Mouse (Mus musculus): Measurements from ENCODE around the gene Usp17lc. TPM values are rescaled to one million over a fixed set of nuclear protein-coding genes. Genes with fewer than 3 reads are reported as not detected.
"Not testable (repeated sequence)": the region's sequence is repeated elsewhere in the genome, so short reads cannot be mapped to it uniquely, and the experiment has no call there.

Usp17lc gene
- polyA plus RNA-seq (2016; fragmentation: Nextera tagmentation; extraction: Ambion mirVana), result not detected in 2 replicates

- 78% methylated on average over 1 of the region's 1 CpGs for WGBS
- H3K9me3 ChIP-seq; H3K27me3 ChIP-seq (ENCODE audit: insufficient read depth, poor library complexity, severe bottlenecking); H3K4me1 ChIP-seq (replicated peaks); H3K27ac ChIP-seq; H3K36me3 ChIP-seq; H3K4me3 ChIP-seq; DNase-seq (ENCODE audit: low spot score): not testable (repeated sequence)
These were observed at the start of gene Usp17lc for GRCm38 (mm10) chr7:103414772-103415171. Gene Usp17lc (plus strand): TSS chr7:103415072.

- H3K36me3 ChIP-seq, result no peaks in the 10 kb centered on the region
- H3K9me3 ChIP-seq, result no peaks in the 10 kb centered on the region
- no peaks in the 10 kb centered on the region for H3K27me3 ChIP-seq (ENCODE audit: insufficient read depth, poor library complexity, severe bottlenecking)
- no peak within 1 kb of the TSS for H3K4me3 ChIP-seq
- H3K27ac ChIP-seq, result no peak within 1 kb of the TSS
- no peak for DNase-seq (ENCODE audit: low spot score)
- H3K4me1 ChIP-seq (replicated peaks), result no peaks in the 10 kb centered on the region
These were observed 28.8 kb upstream of the Usp17lc start, which contains the start of gene Olfr603 for GRCm38 (mm10) chr7:103386077-103386476. Gene Olfr603 (minus strand): TSS chr7:103386177.

- no peak overlapping the region for H3K4me3 ChIP-seq
- no peak overlapping the region for H3K27ac ChIP-seq
- no peaks in the 10 kb centered on the region for H3K36me3 ChIP-seq
- DNase-seq (ENCODE audit: low spot score), result no peak
- no peaks in the 10 kb centered on the region for H3K27me3 ChIP-seq (ENCODE audit: insufficient read depth, poor library complexity, severe bottlenecking)
- no peaks in the 10 kb centered on the region for H3K4me1 ChIP-seq (replicated peaks)
- H3K9me3 ChIP-seq, result no peaks in the 10 kb centered on the region
These were observed 17.1 kb upstream of the Usp17lc start for GRCm38 (mm10) chr7:103397758-103398157.

- no peaks in the 10 kb centered on the region for H3K9me3 ChIP-seq
- DNase-seq (ENCODE audit: low spot score), result no peak
- 9% methylated on average over 1 of the region's 1 CpGs for WGBS
These were observed 15.9 kb upstream of the Usp17lc start for GRCm38 (mm10) chr7:103398981-103399380.

GRCm38 (mm10) chr7:103406521-103407055, 8.3 kb upstream of the Usp17lc start:
- H3K27me3 ChIP-seq (ENCODE audit: insufficient read depth, poor library complexity, severe bottlenecking); H3K9me3 ChIP-seq; H3K27ac ChIP-seq; H3K36me3 ChIP-seq; H3K4me3 ChIP-seq; H3K4me1 ChIP-seq (replicated peaks); DNase-seq (ENCODE audit: low spot score): not testable (repeated sequence)
- WGBS, result 83% methylated on average over 3 of the region's 3 CpGs

More at GRCm38 (mm10) chr7:103398981-103399380, 15.9 kb upstream of the Usp17lc start:
- Histone ChIP-seq H3K4me1 (replicated peaks) (no peaks in the 10 kb centered on the region), H3K27ac (no peak overlapping the region), H3K36me3 (no peaks in the 10 kb centered on the region), H3K27me3 (ENCODE audit: insufficient read depth, poor library complexity, severe bottlenecking) (no peaks in the 10 kb centered on the region), H3K4me3 (no peak overlapping the region)

GRCm38 (mm10) chr7:103445339-103445738, 30.5 kb downstream of the Usp17lc start, which contains the start of gene Olfr605:
Gene Olfr605 (minus strand): TSS chr7:103445439.
- Histone ChIP-seq H3K27ac (no peak within 1 kb of the TSS), H3K36me3 (no peaks in the 10 kb centered on the region), H3K27me3 (ENCODE audit: insufficient read depth, poor library complexity, severe bottlenecking) (no peaks in the 10 kb centered on the region), H3K9me3 (no peaks in the 10 kb centered on the region), H3K4me3 (no peak within 1 kb of the TSS), H3K4me1 (replicated peaks) (no peaks in the 10 kb centered on the region)
- no peak for DNase-seq (ENCODE audit: low spot score)
- 93% methylated on average over 1 of the region's 1 CpGs for WGBS

GRCm38 (mm10) chr7:103448746-103449145, 33.9 kb downstream of the Usp17lc start, which contains the start of gene Olfr606:
Gene Olfr606 (plus strand): TSS chr7:103449046.
- 92% methylated on average over 2 of the region's 2 CpGs for WGBS
- no peaks in the 10 kb centered on the region for H3K4me1 ChIP-seq (replicated peaks)
- H3K27me3 ChIP-seq (ENCODE audit: insufficient read depth, poor library complexity, severe bottlenecking), result no peaks in the 10 kb centered on the region
- no peak for DNase-seq (ENCODE audit: low spot score)
- no peak within 1 kb of the TSS for H3K4me3 ChIP-seq
- no peaks in the 10 kb centered on the region for H3K9me3 ChIP-seq
- no peak within 1 kb of the TSS for H3K27ac ChIP-seq
- no peaks in the 10 kb centered on the region for H3K36me3 ChIP-seq

GRCm38 (mm10) chr7:103460590-103460989, 45.7 kb downstream of the Usp17lc start:
- WGBS, result 94% methylated on average over 5 of the region's 5 CpGs
- no peak overlapping the region for H3K27ac ChIP-seq
- H3K9me3 ChIP-seq, result no peaks in the 10 kb centered on the region
- H3K27me3 ChIP-seq (ENCODE audit: insufficient read depth, poor library complexity, severe bottlenecking), result no peaks in the 10 kb centered on the region
- no peak for DNase-seq (ENCODE audit: low spot score)
- no peaks in the 10 kb centered on the region for H3K36me3 ChIP-seq
- H3K4me1 ChIP-seq (replicated peaks), result no peaks in the 10 kb centered on the region
- H3K4me3 ChIP-seq, result no peak overlapping the region

Other genes starting within 250 kb of the Usp17lc start
- not detected in 2 replicates for gene Olfr591, start 236.7 kb upstream of the Usp17lc start, polyA plus RNA-seq (2016; fragmentation: Nextera tagmentation; extraction: Ambion mirVana)
- gene Olfr592, start 230.3 kb upstream of the Usp17lc start, polyA plus RNA-seq (2016; fragmentation: Nextera tagmentation; extraction: Ambion mirVana), result not detected in 2 replicates
- gene Olfr593, start 203.2 kb upstream of the Usp17lc start, polyA plus RNA-seq (2016; fragmentation: Nextera tagmentation; extraction: Ambion mirVana), result not detected in 2 replicates
- not detected in 2 replicates for gene Olfr594, start 198.1 kb upstream of the Usp17lc start, polyA plus RNA-seq (2016; fragmentation: Nextera tagmentation; extraction: Ambion mirVana)
- gene Usp17ld, start 162.6 kb upstream of the Usp17lc start, polyA plus RNA-seq (2016; fragmentation: Nextera tagmentation; extraction: Ambion mirVana), result not detected in 2 replicates
- gene Olfr596, start 109.4 kb upstream of the Usp17lc start, polyA plus RNA-seq (2016; fragmentation: Nextera tagmentation; extraction: Ambion mirVana), result not detected in 2 replicates
- gene Olfr597, start 98.8 kb upstream of the Usp17lc start, polyA plus RNA-seq (2016; fragmentation: Nextera tagmentation; extraction: Ambion mirVana), result not detected in 2 replicates
- gene Olfr598, start 91.5 kb upstream of the Usp17lc start, polyA plus RNA-seq (2016; fragmentation: Nextera tagmentation; extraction: Ambion mirVana), result not detected in 2 replicates
- gene Olfr599, start 79.2 kb upstream of the Usp17lc start, polyA plus RNA-seq (2016; fragmentation: Nextera tagmentation; extraction: Ambion mirVana), result not detected in 2 replicates
- not detected in 2 replicates for gene Olfr600, start 65.4 kb upstream of the Usp17lc start, polyA plus RNA-seq (2016; fragmentation: Nextera tagmentation; extraction: Ambion mirVana)
- gene Olfr601, start 52.4 kb upstream of the Usp17lc start, polyA plus RNA-seq (2016; fragmentation: Nextera tagmentation; extraction: Ambion mirVana), result not detected in 2 replicates
- not detected in 2 replicates for gene Olfr603, start 28.9 kb upstream of the Usp17lc start, polyA plus RNA-seq (2016; fragmentation: Nextera tagmentation; extraction: Ambion mirVana)
- gene Olfr605, start 30.4 kb downstream of the Usp17lc start, polyA plus RNA-seq (2016; fragmentation: Nextera tagmentation; extraction: Ambion mirVana), result not detected in 2 replicates
- gene Olfr606, start 34.0 kb downstream of the Usp17lc start, polyA plus RNA-seq (2016; fragmentation: Nextera tagmentation; extraction: Ambion mirVana), result not detected in 2 replicates
- gene Olfr607, start 49.1 kb downstream of the Usp17lc start, polyA plus RNA-seq (2016; fragmentation: Nextera tagmentation; extraction: Ambion mirVana), result not detected in 2 replicates
- not detected in 2 replicates for gene Olfr608, start 54.8 kb downstream of the Usp17lc start, polyA plus RNA-seq (2016; fragmentation: Nextera tagmentation; extraction: Ambion mirVana)
- gene Olfr609, start 83.0 kb downstream of the Usp17lc start, polyA plus RNA-seq (2016; fragmentation: Nextera tagmentation; extraction: Ambion mirVana), result not detected in 2 replicates
- not detected in 2 replicates for gene Olfr610, start 97.0 kb downstream of the Usp17lc start, polyA plus RNA-seq (2016; fragmentation: Nextera tagmentation; extraction: Ambion mirVana)
- not detected in 2 replicates for gene Olfr611, start 105.8 kb downstream of the Usp17lc start, polyA plus RNA-seq (2016; fragmentation: Nextera tagmentation; extraction: Ambion mirVana)
- not detected in 2 replicates for gene Olfr612, start 127.6 kb downstream of the Usp17lc start, polyA plus RNA-seq (2016; fragmentation: Nextera tagmentation; extraction: Ambion mirVana)
- gene Olfr613, start 133.0 kb downstream of the Usp17lc start, polyA plus RNA-seq (2016; fragmentation: Nextera tagmentation; extraction: Ambion mirVana), result not detected in 2 replicates
- not detected in 2 replicates for gene Olfr615, start 141.0 kb downstream of the Usp17lc start, polyA plus RNA-seq (2016; fragmentation: Nextera tagmentation; extraction: Ambion mirVana)
- not detected in 2 replicates for gene Olfr616, start 154.1 kb downstream of the Usp17lc start, polyA plus RNA-seq (2016; fragmentation: Nextera tagmentation; extraction: Ambion mirVana)
- not detected in 2 replicates for gene Olfr617, start 158.0 kb downstream of the Usp17lc start, polyA plus RNA-seq (2016; fragmentation: Nextera tagmentation; extraction: Ambion mirVana)
- not detected in 2 replicates for gene Olfr618, start 175.0 kb downstream of the Usp17lc start, polyA plus RNA-seq (2016; fragmentation: Nextera tagmentation; extraction: Ambion mirVana)
- gene Olfr619, start 185.5 kb downstream of the Usp17lc start, polyA plus RNA-seq (2016; fragmentation: Nextera tagmentation; extraction: Ambion mirVana), result not detected in 2 replicates
- gene Olfr620, start 197.5 kb downstream of the Usp17lc start, polyA plus RNA-seq (2016; fragmentation: Nextera tagmentation; extraction: Ambion mirVana), result not detected in 2 replicates
- gene Olfr622, start 227.6 kb downstream of the Usp17lc start, polyA plus RNA-seq (2016; fragmentation: Nextera tagmentation; extraction: Ambion mirVana), result not detected in 2 replicates
- not detected in 2 replicates for gene Olfr623, start 248.6 kb downstream of the Usp17lc start, polyA plus RNA-seq (2016; fragmentation: Nextera tagmentation; extraction: Ambion mirVana)

Data from hindbrain, embryonic 10.5 days (tissue).